Mouse (Mus musculus) stomach, adult 2 months (tissue): ENCODE results near the gene Xlr3c. TPM values are rescaled to one million over a fixed set of nuclear protein-coding genes. Genes with fewer than 3 reads are reported as not detected.

ENCODE experiments used
- polyA plus RNA-seq: library from polyadenylated mRNA; depleted of rRNA; stranded (reverse); fragments of >200 nt; gene quantifications from 2 replicates; pipeline ENCODE4 v1.2.3, GENCODE M21; 2012; rRNA removed

The Xlr3c gene
- not detected in 2 replicates for polyA plus RNA-seq

GRCm38 (mm10) chrX:73265270-73265669 is at the start of gene Xlr3c:
Gene Xlr3c, minus strand, starts transcription at chrX:73265390.

GRCm38 (mm10) chrX:73292876-73293275 is 27.7 kb upstream of the Xlr3c start, which contains the start of the genes Xlr5a and Xlr5c:
Gene Xlr5a, minus strand, starts transcription at chrX:73292976.
Gene Xlr5c, minus strand, starts transcription at chrX:73292976.

GRCm38 (mm10) chrX:73242821-73243325 is 22.3 kb downstream of the Xlr3c start, which contains the start of gene Xlr4c:
Gene Xlr4c, minus strand, starts transcription at chrX:73243130.

GRCm38 (mm10) chrX:73227914-73228605 is 37.1 kb downstream of the Xlr3c start, which contains the start of gene F8a:
Gene F8a, plus strand, starts transcription at chrX:73228291.

GRCm38 (mm10) chrX:73213819-73214564 is 51.2 kb downstream of the Xlr3c start, which contains the start of gene Xlr4b:
Gene Xlr4b, plus strand, starts transcription at chrX:73214333.

Other genes starting within 250 kb of the Xlr3c start
- not detected in 2 replicates for gene Pnma5, start 228.3 kb downstream of the Xlr3c start, polyA plus RNA-seq
- not detected in 2 replicates for gene Pnma3, start 200.6 kb downstream of the Xlr3c start, polyA plus RNA-seq
- gene Xlr4a, start 182.9 kb downstream of the Xlr3c start, polyA plus RNA-seq, result not detected in 2 replicates
- gene Xlr3a, start 168.3 kb downstream of the Xlr3c start, polyA plus RNA-seq, result 0.29 and 1.0 TPM in 2 replicates
- 0.02 TPM in 1 of 2 replicates, not detected in the other for gene Gm14685, start 148.3 kb downstream of the Xlr3c start, polyA plus RNA-seq
- gene Xlr5b, start 116.6 kb downstream of the Xlr3c start, polyA plus RNA-seq, result not detected in 2 replicates
- not detected in 2 replicates for gene DXBay18, start 115.9 kb downstream of the Xlr3c start, polyA plus RNA-seq
- gene Spin2d, start 88.4 kb downstream of the Xlr3c start, polyA plus RNA-seq, result not detected in 2 replicates
- 0.06 TPM in 1 of 2 replicates, not detected in the other for gene Xlr3b, start 73.2 kb downstream of the Xlr3c start, polyA plus RNA-seq
- not detected in 2 replicates for gene Xlr4b, start 51.1 kb downstream of the Xlr3c start, polyA plus RNA-seq
- 20.4 and 37.1 TPM in 2 replicates for gene F8a, start 37.1 kb downstream of the Xlr3c start, polyA plus RNA-seq
- not detected in 2 replicates for gene Xlr4c, start 22.3 kb downstream of the Xlr3c start, polyA plus RNA-seq
- gene Xlr5a, start 27.6 kb upstream of the Xlr3c start, polyA plus RNA-seq, result not detected in 2 replicates
- gene Xlr5c, start 27.6 kb upstream of the Xlr3c start, polyA plus RNA-seq, result not detected in 2 replicates
- not detected in 2 replicates for gene Gm45015, start 71.5 kb upstream of the Xlr3c start, polyA plus RNA-seq
- 2.1 and 2.9 TPM in 2 replicates for gene Zfp275, start 77.2 kb upstream of the Xlr3c start, polyA plus RNA-seq
- gene Gm18336, start 133.3 kb upstream of the Xlr3c start, polyA plus RNA-seq, result not detected in 2 replicates
- gene Zfp92, start 145.7 kb upstream of the Xlr3c start, polyA plus RNA-seq, result 0.03 TPM in 1 of 2 replicates, not detected in the other
- 97.8 and 195 TPM in 2 replicates for gene Trex2, start 170.0 kb upstream of the Xlr3c start, polyA plus RNA-seq
- 6.3 and 7.0 TPM in 2 replicates for gene Haus7, start 193.7 kb upstream of the Xlr3c start, polyA plus RNA-seq
- 139 and 158 TPM in 2 replicates for gene Bgn, start 218.2 kb upstream of the Xlr3c start, polyA plus RNA-seq
- gene Atp2b3, start 237.7 kb upstream of the Xlr3c start, polyA plus RNA-seq, result 0.06 and 0.10 TPM in 2 replicates